Mouse (Mus musculus): ENCODE measurements around the gene Crhr1.

Crhr1 gene

DNA sequence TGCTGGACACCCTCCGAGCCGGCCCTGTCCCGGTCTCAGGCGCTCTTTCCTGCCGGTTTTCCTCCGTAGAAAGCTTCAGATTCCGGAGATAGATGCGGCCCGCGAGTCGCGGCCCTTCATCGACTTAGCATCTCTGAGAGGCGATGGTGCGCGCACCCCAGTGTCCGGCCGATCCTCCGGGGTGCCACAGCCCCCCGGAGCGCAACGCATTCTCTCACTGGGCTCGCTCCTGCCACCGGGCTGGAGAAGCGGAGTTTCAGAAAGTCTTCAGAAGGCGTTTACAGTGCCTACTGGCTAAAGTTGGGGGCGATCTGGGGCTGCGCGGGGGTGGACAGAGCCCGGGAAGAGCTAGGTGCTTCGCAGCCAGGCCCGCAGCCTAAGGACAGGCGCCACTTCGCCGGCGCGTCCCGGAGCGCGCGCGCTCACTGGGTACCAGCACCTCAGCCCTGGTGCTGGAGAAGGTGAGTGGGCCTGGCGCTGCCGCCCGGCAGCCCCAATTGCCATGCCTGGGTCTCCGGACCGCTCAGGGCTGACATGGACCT is 858 bp downstream of the Crhr1 start:
- DNase-seq (ENCODE audit: low read depth, low spot score) = no peak

DNA sequence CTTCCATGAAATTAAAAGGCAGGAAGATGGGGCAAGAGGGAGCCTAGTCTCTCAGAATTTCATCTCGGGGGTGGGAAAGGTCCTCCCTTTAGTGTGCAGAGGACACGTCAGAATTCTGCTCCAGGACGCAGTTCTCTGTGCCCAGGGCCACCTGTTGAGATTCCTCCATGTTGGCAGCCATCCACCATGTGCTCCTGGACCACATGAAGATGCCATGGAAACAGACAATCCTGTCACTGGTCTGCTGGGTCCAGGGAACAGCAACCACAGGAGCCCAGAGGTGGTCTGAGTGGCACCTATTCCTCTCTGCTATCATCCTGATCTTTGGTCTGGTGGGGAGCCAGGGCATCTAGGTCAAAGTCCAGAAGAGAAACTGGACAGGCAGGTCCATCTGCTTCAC is 6.3 kb downstream of the Crhr1 start:
- no peak for DNase-seq (ENCODE audit: low read depth, low spot score)

DNA sequence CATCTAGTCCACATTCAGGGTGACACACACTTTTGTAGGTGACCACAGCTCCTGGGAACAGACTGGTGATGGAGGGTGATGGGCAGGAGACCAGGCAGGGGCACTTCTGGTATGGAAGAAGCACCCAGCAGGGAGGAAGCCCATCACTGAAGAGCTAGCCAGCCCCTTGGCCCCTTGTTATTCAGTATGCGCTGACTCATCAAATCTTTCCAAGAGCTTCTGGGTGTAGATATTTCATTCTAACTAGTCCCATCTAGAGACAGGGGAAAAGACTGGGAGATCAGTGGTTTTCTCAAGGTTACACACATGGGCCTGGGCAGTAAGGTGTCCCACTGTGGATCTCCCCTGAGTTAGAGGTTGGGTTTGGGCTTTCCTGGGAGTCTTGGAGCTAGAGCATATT is 12.3 kb downstream of the Crhr1 start:
- no peak for DNase-seq (ENCODE audit: low read depth, low spot score)

DNA sequence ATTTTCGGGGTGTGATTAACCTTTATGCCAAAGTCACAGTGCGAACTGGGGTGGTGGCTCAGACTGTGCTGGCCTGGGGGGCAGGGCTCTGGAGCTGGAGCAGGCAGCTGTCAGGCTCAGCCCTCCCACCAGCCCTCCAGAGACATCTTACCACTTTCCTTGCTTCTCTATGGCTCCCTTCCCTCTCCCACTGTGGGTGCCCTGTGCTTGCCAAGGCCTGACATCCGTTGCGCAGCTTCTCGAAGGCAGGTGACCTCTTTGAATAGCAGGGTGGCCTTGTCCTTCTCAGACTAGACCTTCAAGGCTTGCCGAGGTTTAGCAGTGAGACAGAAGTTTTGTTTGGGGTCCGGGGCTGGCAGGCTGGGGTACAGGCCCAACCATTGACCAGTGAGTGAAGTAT is 16.1 kb downstream of the Crhr1 start:
- no peak for DNase-seq (ENCODE audit: low read depth, low spot score)

DNA sequence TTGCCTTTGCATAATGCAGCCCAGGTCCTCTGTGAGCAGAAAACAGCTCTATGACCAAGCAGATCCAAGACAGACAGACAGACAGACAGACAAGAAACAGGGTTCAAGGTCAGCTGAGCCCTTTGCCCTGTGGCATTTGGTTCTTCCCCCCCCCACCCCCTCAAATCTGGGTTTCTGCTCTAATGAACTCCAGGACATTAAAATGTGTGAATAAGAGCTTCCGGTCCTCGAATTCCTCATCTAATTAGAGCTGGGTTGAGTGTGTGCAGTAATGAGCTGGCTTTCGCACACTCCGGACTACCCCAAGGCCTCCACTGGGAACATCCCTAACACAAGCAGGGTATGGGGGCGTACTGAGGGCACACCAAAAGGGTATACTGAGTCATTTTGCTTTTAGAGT is 18.3 kb downstream of the Crhr1 start:
- DNase-seq (ENCODE audit: low read depth, low spot score) = no peak

DNA sequence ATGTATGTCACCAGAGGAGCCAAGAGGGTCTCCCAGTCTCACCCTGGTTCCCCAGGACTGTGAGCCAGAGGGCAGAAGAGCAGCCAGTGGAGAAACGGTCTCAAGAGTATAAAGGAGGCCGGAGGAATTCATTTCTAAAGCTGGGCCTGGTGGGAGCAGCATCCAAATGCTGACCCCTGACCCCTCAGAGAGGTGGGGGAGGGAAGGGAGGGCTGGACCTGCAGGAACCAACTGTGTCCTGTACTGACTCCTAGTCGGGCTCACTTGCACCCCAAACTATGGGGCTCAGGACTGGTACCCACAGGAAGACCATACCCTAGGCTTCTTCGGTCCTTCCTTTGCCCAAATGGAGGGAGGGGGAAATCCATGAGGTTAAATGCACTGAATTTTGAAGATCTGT is 21.7 kb downstream of the Crhr1 start:
- DNase-seq (ENCODE audit: low read depth, low spot score) = no peak

DNA sequence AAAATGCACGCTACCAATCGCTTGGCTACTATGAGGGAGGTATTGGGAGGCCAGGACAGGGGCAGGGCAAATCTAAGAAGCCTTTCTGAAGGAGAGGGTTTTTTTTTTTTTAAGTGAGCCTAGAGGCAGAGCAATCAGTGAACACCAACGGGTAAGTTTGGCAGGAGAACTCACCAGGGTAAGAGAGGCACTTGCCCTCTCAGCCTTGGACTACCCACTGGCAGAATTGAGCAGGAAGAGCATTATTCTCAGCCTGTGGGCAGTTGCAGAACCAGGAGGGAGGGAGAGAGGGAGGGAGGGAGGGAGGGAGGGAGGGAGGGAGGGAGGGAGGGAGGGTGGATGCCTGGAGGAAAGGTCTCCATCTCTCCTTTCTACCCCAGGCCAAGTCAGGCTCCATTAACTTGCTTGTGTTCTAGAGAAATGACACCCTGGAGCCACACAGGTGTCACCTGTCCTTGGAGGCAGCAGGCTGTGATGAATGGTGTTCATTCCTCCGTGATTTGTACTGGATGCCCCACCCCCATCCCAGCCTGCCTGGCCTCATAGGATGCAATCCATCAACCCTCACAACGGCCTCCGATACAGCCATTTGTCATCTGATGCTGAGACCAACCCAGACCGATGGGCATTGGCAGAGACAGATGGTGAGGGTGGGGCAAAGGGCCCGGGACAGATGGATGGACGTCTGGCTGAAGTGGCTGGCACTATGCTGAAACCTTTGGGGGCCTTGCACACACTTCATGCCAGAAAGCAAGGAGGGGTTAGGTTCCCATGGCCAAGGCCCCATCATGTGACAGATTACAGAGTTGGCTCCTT is 22.4 kb downstream of the Crhr1 start:
- DNase-seq (ENCODE audit: low read depth, low spot score) = no peak

DNA sequence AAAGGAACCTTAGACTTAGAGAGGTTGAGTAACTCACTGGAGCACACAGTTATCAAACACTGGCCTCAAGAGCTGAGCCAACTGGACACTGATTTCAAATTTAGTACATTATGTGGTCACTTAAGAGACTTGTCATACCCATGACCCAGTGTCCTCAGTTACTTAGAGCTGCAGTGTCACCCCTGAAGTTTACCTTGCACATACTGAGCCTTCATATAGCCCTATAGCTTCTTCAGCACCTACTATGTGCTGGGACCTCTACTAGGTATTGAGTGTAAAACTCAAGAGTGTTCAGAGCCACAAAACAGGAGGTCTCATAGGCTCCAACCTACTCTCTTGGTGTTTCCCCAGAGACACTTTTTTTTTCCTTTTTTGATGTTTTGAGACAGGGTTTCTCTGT is 23.2 kb downstream of the Crhr1 start:
- no peak for DNase-seq (ENCODE audit: low read depth, low spot score)

DNA sequence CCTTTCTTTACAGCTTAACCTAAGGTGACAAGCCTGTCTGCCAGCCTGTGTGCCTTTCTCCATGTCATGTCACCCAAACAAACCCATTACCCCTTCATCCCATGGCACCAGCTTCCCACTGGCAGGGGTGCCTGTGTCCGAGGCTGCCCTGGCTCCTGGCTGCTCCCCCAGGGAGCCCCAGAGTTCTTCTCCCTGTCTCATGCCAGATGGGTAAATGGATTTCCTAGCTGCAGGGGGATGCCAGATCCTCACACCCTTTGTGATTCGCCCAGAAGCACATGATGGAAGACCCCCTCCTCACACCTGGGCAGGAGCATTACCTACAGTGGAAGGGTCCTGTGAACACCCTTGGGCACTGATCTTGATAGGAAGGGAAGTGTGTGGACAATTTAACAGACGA is 23.7 kb downstream of the Crhr1 start:
- no peak for DNase-seq (ENCODE audit: low read depth, low spot score)

DNA sequence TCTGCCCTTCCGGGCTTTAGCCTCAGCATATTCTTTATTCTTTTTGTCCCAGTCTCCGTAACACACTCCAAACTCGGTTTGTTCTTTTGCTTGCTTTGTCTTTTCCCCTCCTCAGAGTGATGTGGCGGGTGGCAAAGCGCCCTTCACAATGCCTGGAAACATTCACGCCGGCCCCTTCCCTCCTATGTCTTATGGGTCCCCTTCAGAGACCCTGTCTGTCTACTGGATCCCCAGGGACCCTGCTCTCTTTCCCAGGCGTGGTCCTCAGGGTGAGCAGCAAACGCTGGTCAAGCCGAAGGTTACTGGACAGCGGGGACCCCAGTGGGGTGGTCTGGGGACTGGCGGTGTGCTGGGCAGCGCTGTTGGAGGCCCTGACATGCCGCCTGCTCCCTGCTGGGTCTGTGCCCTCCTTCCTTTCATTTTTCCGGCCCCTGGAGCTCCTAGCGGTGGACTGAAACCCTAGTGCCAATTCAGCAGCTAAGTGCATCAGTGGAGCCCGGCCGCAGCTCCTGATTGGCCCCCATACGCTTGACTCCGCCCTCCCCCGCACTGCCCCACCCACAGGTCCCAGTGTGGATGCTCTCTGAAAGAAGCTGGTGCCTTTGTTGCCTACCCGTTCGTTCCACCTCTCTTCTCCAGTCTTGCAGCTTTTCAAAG is 25.1 kb downstream of the Crhr1 start:
- DNase-seq (ENCODE audit: low read depth, low spot score) = peak; percentile 62

DNA sequence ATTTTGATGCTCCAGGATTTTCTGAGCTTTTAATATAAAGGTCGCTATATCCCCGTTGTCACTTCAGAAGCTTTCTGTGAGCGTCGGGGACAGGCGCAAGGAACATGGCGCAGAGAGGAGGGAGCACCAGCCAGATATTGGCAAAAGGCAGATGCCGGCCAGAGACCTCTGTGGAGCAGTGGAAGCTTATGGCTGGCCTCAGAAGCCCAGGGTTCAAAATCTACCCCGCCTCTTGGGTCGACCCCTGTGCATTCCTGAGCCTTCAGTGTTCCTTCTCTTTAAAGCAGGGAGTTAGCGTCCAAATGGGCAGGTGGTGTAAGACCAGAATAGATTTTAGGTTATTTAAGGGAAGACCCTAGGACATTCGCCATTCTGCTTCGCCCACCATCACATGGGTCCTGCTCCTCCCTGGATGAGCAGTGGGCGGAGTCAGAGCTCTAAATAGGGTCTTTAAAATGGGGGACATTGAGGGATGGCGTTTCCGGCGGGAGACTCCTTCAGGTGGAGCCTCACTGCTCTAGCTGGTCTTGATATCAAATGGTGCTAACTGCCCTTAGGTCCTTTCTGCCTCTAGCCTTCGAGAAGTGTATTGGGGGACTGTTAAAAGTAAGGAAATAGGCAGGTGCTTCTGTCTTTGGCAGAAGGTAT is 25.7 kb downstream of the Crhr1 start:
- no peak for DNase-seq (ENCODE audit: low read depth, low spot score)

DNA sequence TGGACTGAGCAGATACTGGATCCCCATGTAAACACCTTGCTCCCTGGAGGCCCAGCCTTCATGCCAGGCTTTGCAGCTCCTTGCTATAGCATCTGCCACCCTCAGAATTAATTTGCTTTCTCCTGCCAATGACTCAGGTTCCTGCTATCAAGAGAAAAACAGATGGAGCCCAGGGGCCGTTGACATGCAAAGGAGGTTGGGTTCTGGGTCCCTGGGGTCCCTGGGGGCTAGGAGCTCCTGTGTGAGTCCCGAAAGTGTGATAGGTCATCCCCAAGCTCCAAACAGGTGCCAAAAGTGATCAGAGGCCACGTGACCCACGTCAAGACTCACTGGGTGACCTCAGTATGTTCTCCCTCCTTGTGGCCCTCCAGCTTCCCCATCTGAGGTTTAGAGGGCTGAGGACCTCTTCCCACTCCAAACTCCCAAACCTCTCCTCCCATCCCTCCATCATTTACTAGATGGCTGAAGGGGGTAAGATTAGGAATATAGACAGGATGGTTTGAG is 27.2 kb downstream of the Crhr1 start:
- no peak for DNase-seq (ENCODE audit: low read depth, low spot score)

DNA sequence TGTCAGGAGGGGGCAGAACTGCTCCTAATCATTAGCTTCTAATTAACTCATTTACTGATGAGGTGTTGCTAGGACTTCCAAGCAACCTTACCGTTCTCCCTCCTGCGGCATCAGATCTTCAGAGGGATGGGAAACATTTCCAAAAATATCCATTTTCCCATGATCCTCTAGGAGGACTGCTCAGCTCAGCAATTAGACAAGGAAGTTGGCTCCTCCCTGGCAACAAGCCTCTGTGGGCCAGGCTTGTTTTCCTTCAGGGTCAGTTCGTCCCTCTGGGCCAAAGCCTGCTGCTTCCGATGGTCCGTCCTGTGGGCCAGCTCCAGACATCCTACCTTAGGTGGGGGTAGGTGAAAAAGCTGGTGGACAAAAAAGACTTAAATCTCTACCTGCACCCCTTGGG is 28.5 kb downstream of the Crhr1 start:
- DNase-seq (ENCODE audit: low read depth, low spot score) = no peak

DNA sequence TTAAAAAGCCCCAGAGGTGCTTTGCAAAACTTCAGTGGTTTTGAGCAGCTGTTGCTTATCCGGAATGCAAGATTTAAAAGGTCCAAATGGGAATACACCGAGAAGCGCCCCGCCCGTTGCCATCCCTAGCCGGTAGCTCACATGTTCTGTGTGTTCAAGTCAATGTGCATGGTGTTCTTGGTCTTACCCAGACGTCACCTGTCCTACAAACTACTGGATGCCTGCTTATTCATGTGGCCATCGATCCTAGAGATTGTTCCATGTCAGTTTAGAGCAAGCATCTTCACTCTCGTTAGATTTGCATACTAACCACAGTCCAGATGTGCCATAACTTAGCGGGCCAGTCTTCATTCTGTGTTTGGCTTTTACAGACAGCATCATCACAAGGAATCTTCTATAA is 31.6 kb downstream of the Crhr1 start:
- no peak for DNase-seq (ENCODE audit: low read depth, low spot score)

DNA sequence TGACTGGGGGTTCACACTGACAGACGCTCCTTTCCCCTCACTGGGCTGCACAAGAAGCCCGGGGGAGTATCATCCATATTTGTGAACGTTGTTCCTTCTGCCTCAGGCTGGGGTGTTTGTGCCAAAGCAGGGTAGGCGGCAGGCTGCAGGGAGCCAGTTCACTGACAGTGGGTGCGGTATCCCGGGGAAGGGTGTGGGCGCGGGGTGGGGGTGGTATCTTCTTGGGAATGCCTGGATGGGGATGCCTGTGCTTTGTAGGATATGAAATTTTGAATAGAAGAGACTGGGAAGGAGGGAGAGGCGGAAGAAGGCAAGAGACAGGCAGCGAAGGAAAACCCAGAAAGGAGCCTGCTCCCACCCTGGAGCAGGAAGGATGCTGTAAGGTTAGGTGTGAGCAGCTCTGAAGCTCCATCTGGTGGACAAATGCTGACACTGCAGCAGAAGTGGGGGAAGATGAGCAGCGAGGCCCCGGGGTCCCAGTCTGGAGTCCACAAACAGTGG is 38.7 kb downstream of the Crhr1 start:
- peak; percentile 49 for DNase-seq (ENCODE audit: low read depth, low spot score)

DNA sequence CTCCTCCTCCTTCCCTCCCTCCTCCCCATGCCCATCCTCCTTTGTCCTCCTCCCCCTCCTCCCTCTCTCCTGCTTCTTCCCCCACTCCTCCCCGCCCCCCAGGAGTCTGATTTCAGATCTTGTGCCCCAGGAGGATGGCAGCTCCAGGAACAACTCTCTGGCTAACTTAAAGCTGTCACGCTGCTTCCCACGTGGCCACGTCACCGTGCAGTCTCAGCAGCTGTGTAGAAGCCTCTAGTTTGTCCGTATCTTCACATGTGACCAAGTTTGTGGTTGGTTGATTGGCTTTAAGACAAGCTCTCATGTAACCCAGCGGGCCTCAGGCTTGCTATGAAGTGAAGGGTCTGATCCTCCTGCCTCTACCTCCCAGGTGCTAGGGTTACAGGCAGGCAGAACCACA is 46.2 kb downstream of the Crhr1 start:
- DNase-seq (ENCODE audit: low read depth, low spot score) = no peak

DNA sequence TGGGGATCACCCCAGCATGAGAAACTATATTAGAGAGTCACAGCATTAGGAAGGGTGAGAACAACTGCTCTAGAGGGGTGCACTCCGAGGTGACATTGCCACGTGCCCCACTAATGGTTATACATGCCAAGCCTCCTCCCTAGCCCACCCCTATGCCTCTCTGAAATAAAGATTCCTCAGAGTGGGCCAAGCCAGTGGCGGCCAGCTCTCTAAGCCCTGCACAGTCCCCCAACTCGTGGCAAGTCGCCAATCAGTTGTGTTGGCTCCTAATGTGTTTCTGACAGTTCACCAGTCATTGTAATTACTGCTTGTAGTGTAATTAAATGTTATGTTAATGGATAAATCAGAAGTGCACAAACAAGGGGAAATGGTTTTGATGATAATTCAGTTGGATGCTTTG is 47.1 kb downstream of the Crhr1 start:
- peak; percentile 23 for DNase-seq (ENCODE audit: low read depth, low spot score)

DNA sequence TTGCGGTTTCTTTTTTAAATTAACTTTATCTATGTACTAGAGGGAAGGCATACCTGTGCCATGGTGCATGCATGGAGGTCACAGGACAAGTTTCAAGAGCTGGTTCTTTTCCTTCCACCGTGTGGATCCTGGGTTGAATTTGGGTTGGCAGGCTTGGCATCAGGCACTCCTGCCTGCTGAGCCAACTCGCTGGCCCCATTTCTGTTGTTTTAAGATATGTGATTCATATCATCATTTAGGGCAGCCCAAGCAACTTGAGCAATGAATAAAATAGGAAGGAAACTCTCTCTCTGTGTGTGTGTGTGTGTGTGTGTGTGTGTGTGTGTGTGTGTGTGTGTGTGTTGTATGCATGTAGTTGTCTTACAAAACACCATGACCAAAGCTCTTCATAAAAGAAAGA is 49.5 kb downstream of the Crhr1 start:
- DNase-seq (ENCODE audit: low read depth, low spot score) = no peak

DNA sequence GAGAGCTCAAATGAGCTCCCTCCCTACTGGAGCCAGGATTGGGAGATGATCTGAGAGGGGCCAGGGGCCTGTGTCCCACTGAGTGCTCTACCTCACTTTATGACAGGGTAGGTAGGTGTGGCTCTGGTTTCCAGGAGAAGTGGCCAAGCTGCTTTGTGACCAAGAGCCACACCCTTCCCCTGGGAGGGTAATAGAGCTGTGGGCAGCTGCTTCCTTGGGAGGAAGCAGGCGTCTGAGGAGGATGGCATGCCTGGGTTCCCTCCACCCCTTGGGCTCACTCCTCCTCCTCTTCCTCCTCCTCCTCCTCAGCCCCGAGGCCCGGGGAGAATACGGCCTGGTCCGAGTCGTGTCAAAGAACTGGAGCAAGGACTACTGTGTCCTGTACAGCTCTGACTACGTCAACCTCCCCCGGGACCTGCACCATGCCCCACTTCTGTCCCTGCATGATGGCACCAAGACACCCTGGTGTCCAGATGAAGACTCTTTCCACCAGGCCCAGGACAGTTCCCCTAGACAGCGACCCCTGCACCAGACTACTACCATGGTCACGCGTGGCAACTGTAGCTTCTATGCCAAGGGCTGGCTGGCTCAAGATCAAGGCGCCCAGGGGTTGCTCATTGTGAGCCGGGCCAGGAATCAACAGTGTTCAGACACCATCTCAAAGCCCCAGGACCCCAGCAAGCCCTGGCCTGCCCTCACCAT is 53.6 kb downstream of the Crhr1 start, which contains the start of gene Sppl2c:
Gene Sppl2c (plus strand): TSS at position 193 of the 702 bp plus-strand sequence.
- DNase-seq (ENCODE audit: low read depth, low spot score) = no peak

DNA sequence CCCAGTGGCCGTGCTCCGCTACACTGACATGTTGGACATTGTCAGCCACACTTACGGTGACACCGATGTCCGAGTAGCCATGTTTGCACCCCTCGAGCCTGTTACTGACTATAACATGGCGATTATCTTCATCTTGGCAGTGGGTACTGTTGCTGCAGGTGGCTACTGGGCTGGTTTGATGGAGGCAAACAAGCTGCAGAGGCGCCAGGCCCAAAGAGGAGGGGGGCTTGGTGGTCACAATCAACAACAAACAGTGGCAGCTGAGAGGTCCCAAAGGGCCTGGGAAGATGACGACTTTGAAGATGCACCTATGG is 54.1 kb downstream of the Crhr1 start:
- no peak for DNase-seq (ENCODE audit: low read depth, low spot score)

DNA sequence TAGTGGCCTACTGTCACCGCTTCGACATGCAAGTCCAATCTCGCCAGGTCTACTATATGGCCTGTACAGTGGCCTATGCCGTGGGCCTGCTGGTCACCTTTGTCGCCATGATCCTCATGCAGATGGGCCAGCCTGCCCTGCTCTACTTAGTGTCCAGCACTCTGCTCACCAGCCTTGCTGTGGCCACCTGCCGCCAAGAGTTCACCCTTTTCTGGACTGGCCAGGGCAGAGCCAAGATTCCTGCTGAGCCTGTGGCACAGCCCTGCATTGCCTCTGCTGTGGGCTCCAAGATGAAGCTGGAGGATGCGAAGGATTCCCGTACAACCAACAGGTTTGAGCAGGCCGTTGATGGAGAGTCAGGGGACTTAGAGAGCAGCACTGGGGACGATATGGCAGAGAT is 55.1 kb downstream of the Crhr1 start:
- DNase-seq (ENCODE audit: low read depth, low spot score) = no peak

DNA sequence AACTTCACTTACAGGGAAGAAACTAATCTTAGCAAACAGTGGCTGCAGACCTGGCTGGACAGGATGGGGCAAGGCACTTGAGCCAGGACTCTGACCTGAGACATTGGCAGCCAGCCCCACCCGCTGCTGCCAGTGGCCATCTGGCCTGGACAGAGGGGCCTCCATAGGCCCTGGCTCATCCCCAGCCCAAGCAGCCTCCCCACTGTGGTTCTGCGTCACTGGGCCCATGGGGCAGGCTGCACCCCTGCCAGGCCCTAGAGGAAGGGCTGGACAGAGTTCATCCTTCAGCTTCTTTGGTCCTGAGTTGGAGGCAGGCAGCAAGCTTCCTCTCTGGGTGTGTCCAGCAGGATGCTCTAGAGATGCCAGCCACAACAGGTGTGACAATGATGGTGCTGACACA is 57.4 kb downstream of the Crhr1 start:
- DNase-seq (ENCODE audit: low read depth, low spot score) = no peak
